Mouse (Mus musculus): ENCODE results near the gene 4921507P07Rik.

DNA sequence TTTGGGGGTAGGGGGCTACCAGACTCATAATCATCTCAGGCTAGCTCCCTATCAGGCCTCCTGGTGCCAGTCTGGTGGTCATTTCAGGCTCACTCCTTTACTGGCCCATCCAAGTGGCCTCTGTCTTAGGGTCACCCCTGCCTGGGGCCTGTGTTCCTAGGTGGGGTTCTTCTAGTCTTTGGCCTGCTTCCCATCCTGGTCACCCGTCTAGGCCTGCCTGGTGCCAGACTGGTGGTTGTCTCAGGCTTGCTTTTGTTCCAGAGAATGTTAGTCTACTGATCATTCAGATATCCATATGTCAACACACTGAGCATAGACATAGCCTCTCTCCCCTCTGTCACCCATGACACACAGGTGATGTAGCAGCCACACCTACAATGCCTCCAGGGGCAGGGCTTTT, 56.8 kb downstream of the 4921507P07Rik start:
- TF ChIP-seq CTCF (IDR thresholded peaks at IDR 0.05; ENCODE audit: low read depth): no peak
- TF ChIP-seq EP300 (optimal IDR thresholded peaks at IDR 0.05): no peak

All from stomach, postnatal 0 days (tissue).